Mouse (Mus musculus): ENCODE results near the gene Hdac9. TPM values are rescaled to one million over a fixed set of nuclear protein-coding genes. Genes with fewer than 3 reads are reported as not detected.

The Hdac9 gene
- polyA plus RNA-seq, 1 experiment from 2014 or later: 1.6 TPM

DNA sequence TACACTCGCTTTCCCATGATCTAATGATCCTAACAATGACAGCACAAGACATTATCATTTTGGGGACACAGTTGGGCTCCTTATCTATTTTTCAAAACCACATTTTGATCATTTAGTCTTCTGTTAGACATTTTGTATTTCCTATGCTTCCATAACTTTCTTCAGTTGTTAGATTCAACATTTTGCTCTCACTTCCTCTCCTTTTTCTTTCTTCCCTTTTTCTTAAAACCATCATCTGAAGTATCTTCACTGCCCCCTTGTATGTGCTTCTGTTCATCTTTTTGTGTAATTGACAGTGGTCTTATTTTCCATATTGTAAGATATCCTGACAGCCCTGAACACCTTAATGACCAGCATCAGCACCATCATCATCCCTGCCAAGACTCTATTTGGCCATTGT is 725.6 kb downstream of the Hdac9 start:
- Histone ChIP-seq H3K4me3 (ENCODE audit: low read depth, low read length) (no peak overlapping the region), H3K9ac (ENCODE audit: low read depth, low read length) (no peak overlapping the region), H3K36me3 (ENCODE audit: control insufficient read depth, insufficient read depth) (no peaks in the 10 kb centered on the region), H3K9me3 (replicated peaks; ENCODE audit: control insufficient read depth, low read length) (no peaks in the 10 kb centered on the region), H3K27me3 (ENCODE audit: control insufficient read depth, insufficient read depth, low read depth, low read length) (no peaks in the 10 kb centered on the region), H3K27ac (ENCODE audit: low read length) (no peak overlapping the region), H3K4me2 (ENCODE audit: low read depth, low read length) (no peak overlapping the region), H3K4me1 (ENCODE audit: control insufficient read depth, low read depth, low read length) (no peaks in the 10 kb centered on the region)
- ATAC-seq (ENCODE audit: low read depth): no peak
- 47% methylated on average over 1 of the region's 1 CpGs for WGBS (ENCODE audit: insufficient replicate concordance)

DNA sequence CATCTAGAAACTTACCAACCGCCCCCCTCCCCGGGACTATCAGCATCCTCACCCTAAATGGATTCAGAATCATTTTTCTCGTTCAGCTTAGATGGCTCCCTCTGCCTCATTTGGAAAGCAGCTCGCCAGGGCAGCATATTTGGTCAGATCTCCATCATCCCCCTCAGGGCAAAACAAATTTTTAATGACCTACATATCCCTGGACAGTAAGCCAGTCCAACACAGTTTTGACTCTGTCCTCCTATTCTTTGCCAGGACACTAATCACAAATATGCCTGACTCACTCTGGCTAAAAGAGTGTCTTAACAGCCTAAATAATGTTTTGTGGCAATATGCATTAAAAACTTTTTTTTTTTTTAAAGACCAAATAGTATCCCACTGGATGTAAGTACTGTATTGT is 738.0 kb downstream of the Hdac9 start:
- no peaks in the 10 kb centered on the region for H3K4me1 ChIP-seq (ENCODE audit: control insufficient read depth, low read depth, low read length)

DNA sequence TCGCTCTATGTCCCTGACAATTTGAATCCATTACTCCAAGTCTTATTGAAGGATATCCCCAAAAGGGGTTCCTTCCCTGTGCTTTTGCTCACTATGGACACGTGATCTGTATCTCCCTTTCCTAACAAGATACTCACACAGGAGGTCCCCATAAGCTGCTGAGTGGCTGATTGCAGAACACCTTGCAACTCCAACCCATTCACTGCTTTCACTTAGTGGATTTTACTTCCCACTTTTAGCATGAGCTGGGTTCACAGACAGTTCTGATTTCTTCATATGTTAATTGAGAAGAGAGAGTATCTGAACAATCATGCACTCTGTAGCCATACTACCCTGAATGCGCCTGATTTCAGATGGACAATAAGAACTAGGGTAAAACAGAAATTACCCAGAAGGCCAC is 740.1 kb downstream of the Hdac9 start:
- no peak overlapping the region for H3K4me2 ChIP-seq (ENCODE audit: low read depth, low read length)
- 49% methylated on average over 3 of the region's 3 CpGs for WGBS (ENCODE audit: insufficient replicate concordance)
- H3K9ac ChIP-seq (ENCODE audit: low read depth, low read length): no peak overlapping the region
- H3K4me3 ChIP-seq (ENCODE audit: low read depth, low read length): no peak overlapping the region
- no peaks in the 10 kb centered on the region for H3K36me3 ChIP-seq (ENCODE audit: control insufficient read depth, insufficient read depth)
- ATAC-seq (ENCODE audit: low read depth): no peak
- no peak overlapping the region for H3K27ac ChIP-seq (ENCODE audit: low read length)
- no peaks in the 10 kb centered on the region for H3K9me3 ChIP-seq (replicated peaks; ENCODE audit: control insufficient read depth, low read length)
- no peaks in the 10 kb centered on the region for H3K27me3 ChIP-seq (ENCODE audit: control insufficient read depth, insufficient read depth, low read depth, low read length)
- H3K4me1 ChIP-seq (ENCODE audit: control insufficient read depth, low read depth, low read length): no peaks in the 10 kb centered on the region

More for the DNA sequence above, 738.0 kb downstream of the Hdac9 start:
- Histone ChIP-seq H3K36me3 (ENCODE audit: control insufficient read depth, insufficient read depth) (no peaks in the 10 kb centered on the region), H3K27me3 (ENCODE audit: control insufficient read depth, insufficient read depth, low read depth, low read length) (no peaks in the 10 kb centered on the region), H3K9me3 (replicated peaks; ENCODE audit: control insufficient read depth, low read length) (no peaks in the 10 kb centered on the region), H3K4me3 (ENCODE audit: low read depth, low read length) (no peak overlapping the region), H3K27ac (ENCODE audit: low read length) (no peak overlapping the region), H3K4me2 (ENCODE audit: low read depth, low read length) (no peak overlapping the region), H3K9ac (ENCODE audit: low read depth, low read length) (no peak overlapping the region)
- no peak for ATAC-seq (ENCODE audit: low read depth)
- 61% methylated on average over 4 of the region's 4 CpGs for WGBS (ENCODE audit: insufficient replicate concordance)

DNA sequence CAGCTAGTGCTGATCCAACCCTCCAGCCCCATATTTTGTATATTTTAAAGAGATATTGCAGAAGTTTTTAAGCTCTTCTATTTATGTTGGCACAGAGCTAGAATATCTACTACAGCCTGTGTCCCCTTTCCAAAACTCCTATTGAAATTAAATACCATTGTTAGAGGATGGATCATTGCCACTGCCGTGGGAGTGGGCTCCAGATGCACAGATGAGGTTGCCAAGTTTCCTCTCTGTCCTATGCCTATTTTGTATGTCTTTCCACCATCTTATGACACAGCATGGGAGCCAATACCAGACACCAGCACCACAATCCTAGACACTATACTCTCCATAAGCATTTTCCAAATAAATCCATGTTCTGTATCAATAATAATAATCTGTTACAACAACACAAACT is 743.9 kb downstream of the Hdac9 start:
- no peak for ATAC-seq (ENCODE audit: low read depth)
- H3K9me3 ChIP-seq (replicated peaks; ENCODE audit: control insufficient read depth, low read length): no peaks in the 10 kb centered on the region
- 42% methylated on average over 1 of the region's 1 CpGs for WGBS (ENCODE audit: insufficient replicate concordance)
- H3K4me1 ChIP-seq (ENCODE audit: control insufficient read depth, low read depth, low read length): no peaks in the 10 kb centered on the region
- H3K27me3 ChIP-seq (ENCODE audit: control insufficient read depth, insufficient read depth, low read depth, low read length): no peaks in the 10 kb centered on the region
- no peak overlapping the region for H3K4me3 ChIP-seq (ENCODE audit: low read depth, low read length)
- H3K9ac ChIP-seq (ENCODE audit: low read depth, low read length): no peak overlapping the region
- H3K4me2 ChIP-seq (ENCODE audit: low read depth, low read length): no peak overlapping the region
- no peaks in the 10 kb centered on the region for H3K36me3 ChIP-seq (ENCODE audit: control insufficient read depth, insufficient read depth)
- H3K27ac ChIP-seq (ENCODE audit: low read length): no peak overlapping the region

DNA sequence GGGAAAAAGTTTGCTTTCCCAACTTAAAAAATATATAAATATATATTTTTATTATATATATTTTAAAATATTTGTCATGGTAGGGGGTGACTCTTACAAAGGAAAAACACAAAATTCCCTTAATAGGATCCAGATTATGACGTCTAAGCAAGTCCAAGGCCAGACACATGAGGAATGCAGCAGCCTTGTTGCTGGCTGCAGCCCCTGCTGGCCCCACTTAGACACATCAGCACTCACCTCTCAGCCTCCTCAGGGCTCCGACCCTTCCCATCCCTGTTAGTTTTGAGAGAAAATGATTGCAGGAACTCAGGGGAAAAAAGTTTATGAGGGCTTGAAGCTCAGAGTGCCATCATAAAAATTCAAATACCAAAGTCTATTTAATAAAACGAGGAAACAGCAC is 746.3 kb downstream of the Hdac9 start:
- Histone ChIP-seq H3K27ac (ENCODE audit: low read length) (no peak overlapping the region), H3K27me3 (ENCODE audit: control insufficient read depth, insufficient read depth, low read depth, low read length) (no peaks in the 10 kb centered on the region), H3K9me3 (replicated peaks; ENCODE audit: control insufficient read depth, low read length) (no peaks in the 10 kb centered on the region), H3K4me2 (ENCODE audit: low read depth, low read length) (no peak overlapping the region), H3K9ac (ENCODE audit: low read depth, low read length) (no peak overlapping the region), H3K36me3 (ENCODE audit: control insufficient read depth, insufficient read depth) (no peaks in the 10 kb centered on the region), H3K4me3 (ENCODE audit: low read depth, low read length) (no peak overlapping the region), H3K4me1 (ENCODE audit: control insufficient read depth, low read depth, low read length) (no peaks in the 10 kb centered on the region)
- WGBS (ENCODE audit: insufficient replicate concordance): 58% methylated on average over 3 of the region's 3 CpGs
- ATAC-seq (ENCODE audit: low read depth): no peak

DNA sequence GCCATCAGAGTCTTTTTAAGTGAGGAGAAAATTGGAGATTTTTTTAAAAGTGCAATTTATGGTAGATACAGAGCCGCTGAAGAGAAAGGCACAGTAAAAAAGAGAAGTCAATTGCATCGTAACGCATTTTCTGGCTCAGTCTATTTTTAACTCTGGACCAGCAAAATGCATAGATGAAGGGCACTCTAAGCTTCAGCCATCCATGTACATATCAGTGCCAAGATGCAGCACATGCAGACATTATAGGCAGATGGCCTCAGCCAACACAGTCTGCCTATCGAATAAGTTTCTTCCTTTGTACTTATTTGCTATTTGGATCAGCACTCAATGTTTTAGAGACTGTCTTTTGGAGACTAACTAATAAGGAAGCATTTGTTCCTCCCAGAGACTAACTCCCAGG is 751.2 kb downstream of the Hdac9 start:
- WGBS (ENCODE audit: insufficient replicate concordance): 37% methylated on average over 4 of the region's 4 CpGs
- H3K4me3 ChIP-seq (ENCODE audit: low read depth, low read length): no peak overlapping the region
- ATAC-seq (ENCODE audit: low read depth): no peak
- H3K9ac ChIP-seq (ENCODE audit: low read depth, low read length): no peak overlapping the region
- H3K4me1 ChIP-seq (ENCODE audit: control insufficient read depth, low read depth, low read length): no peaks in the 10 kb centered on the region
- no peak overlapping the region for H3K4me2 ChIP-seq (ENCODE audit: low read depth, low read length)
- no peaks in the 10 kb centered on the region for H3K36me3 ChIP-seq (ENCODE audit: control insufficient read depth, insufficient read depth)
- H3K27me3 ChIP-seq (ENCODE audit: control insufficient read depth, insufficient read depth, low read depth, low read length): no peaks in the 10 kb centered on the region
- H3K27ac ChIP-seq (ENCODE audit: low read length): no peak overlapping the region
- H3K9me3 ChIP-seq (replicated peaks; ENCODE audit: control insufficient read depth, low read length): no peaks in the 10 kb centered on the region

DNA sequence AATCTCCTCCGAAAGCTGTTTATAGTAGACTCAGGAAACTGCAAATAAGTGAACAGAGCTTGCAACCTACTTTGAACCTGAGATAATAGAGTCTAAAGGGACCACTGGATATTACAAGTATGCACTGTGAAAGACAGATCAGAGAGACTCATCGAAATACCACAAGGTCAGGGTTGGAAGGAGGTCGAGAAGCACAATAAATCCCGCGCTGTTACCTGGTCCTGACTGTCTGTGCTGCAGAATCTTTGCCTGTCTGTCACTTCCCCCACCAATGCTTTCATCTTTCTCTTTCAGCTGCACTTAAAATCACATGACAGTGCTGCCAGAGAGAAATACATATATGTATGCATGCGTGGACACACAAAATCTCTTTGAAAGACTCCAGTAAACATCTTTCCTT is 760.6 kb downstream of the Hdac9 start:
- Histone ChIP-seq H3K9ac (ENCODE audit: low read depth, low read length) (no peak overlapping the region), H3K4me2 (ENCODE audit: low read depth, low read length) (no peak overlapping the region), H3K4me1 (ENCODE audit: control insufficient read depth, low read depth, low read length) (no peaks in the 10 kb centered on the region), H3K4me3 (ENCODE audit: low read depth, low read length) (no peak overlapping the region), H3K27me3 (ENCODE audit: control insufficient read depth, insufficient read depth, low read depth, low read length) (no peaks in the 10 kb centered on the region), H3K36me3 (ENCODE audit: control insufficient read depth, insufficient read depth) (no peaks in the 10 kb centered on the region), H3K27ac (ENCODE audit: low read length) (no peak overlapping the region), H3K9me3 (replicated peaks; ENCODE audit: control insufficient read depth, low read length) (no peaks in the 10 kb centered on the region)
- ATAC-seq (ENCODE audit: low read depth): no peak
- WGBS (ENCODE audit: insufficient replicate concordance): 60% methylated on average over 6 of the region's 6 CpGs

DNA sequence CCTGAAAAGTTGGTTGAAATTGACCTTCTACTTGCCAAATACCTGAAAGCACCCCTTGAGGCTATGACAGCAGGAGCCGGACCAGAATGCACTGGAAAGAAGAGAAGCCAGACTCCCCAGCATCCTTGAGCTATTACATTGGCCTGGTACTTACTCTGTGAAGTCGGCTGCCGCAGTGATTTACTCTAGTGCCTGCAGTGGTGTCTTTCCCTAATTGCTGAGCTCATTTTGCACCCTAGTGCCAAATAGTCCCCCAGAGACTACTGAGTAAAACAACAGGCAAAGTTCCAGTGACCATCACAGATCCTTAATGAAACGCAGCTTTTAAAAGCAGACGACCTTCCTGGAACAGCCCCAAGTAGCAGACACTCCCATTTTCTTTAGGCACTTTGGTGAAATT is 761.2 kb downstream of the Hdac9 start:
- no peaks in the 10 kb centered on the region for H3K27me3 ChIP-seq (ENCODE audit: control insufficient read depth, insufficient read depth, low read depth, low read length)
- H3K9ac ChIP-seq (ENCODE audit: low read depth, low read length): no peak overlapping the region
- H3K36me3 ChIP-seq (ENCODE audit: control insufficient read depth, insufficient read depth): no peaks in the 10 kb centered on the region
- H3K4me2 ChIP-seq (ENCODE audit: low read depth, low read length): no peak overlapping the region
- no peak for ATAC-seq (ENCODE audit: low read depth)
- H3K4me1 ChIP-seq (ENCODE audit: control insufficient read depth, low read depth, low read length): no peaks in the 10 kb centered on the region
- H3K4me3 ChIP-seq (ENCODE audit: low read depth, low read length): no peak overlapping the region
- no peaks in the 10 kb centered on the region for H3K9me3 ChIP-seq (replicated peaks; ENCODE audit: control insufficient read depth, low read length)
- H3K27ac ChIP-seq (ENCODE audit: low read length): no peak overlapping the region
- WGBS (ENCODE audit: insufficient replicate concordance): 38% methylated on average over 5 of the region's 5 CpGs

DNA sequence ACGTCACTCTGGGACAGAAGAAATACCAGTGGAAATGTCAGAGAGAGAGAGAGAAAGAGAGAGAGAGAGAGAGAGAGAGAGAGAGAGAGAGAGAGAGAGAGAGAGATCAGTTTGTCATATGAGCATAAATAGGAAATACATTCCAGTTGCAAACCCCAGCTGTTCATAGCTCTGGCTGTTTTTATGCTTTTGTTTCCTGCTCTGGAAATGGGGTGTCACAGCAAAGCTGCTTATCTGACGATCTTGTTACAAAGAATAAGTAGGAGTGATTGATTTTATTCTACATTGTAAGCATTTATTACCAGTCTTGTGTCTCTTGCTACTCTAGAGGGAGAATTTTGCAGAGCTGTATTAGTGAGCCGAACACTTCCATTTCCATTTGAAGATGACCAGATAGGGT is 762.1 kb downstream of the Hdac9 start:
- H3K36me3 ChIP-seq (ENCODE audit: control insufficient read depth, insufficient read depth): no peaks in the 10 kb centered on the region
- WGBS (ENCODE audit: insufficient replicate concordance): 47% methylated on average over 3 of the region's 3 CpGs
- H3K27ac ChIP-seq (ENCODE audit: low read length): no peak overlapping the region
- no peaks in the 10 kb centered on the region for H3K27me3 ChIP-seq (ENCODE audit: control insufficient read depth, insufficient read depth, low read depth, low read length)
- H3K9me3 ChIP-seq (replicated peaks; ENCODE audit: control insufficient read depth, low read length): no peaks in the 10 kb centered on the region
- H3K9ac ChIP-seq (ENCODE audit: low read depth, low read length): no peak overlapping the region
- H3K4me3 ChIP-seq (ENCODE audit: low read depth, low read length): no peak overlapping the region
- no peak for ATAC-seq (ENCODE audit: low read depth)
- H3K4me1 ChIP-seq (ENCODE audit: control insufficient read depth, low read depth, low read length): no peaks in the 10 kb centered on the region
- H3K4me2 ChIP-seq (ENCODE audit: low read depth, low read length): no peak overlapping the region

DNA sequence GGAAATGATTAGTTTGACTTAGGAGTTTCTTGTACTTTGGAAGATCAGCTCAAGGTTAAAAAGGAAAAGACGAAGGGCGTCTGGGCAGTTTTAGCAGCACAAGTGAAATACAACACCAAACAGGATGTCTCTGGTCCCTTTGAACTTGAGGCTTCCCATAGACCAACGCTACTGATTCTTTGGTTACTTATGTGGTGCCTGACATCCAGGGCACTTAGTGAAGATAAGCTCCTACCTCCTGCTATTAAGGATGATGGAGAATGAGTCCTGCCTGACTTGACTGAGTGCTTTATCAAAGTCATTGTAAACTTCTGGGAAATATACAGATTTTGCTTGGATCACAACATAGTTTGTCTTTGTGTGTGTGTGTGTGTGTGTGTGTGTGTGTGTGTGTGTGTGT is 765.6 kb downstream of the Hdac9 start:
- no peak overlapping the region for H3K4me3 ChIP-seq (ENCODE audit: low read depth, low read length)
- H3K9ac ChIP-seq (ENCODE audit: low read depth, low read length): no peak overlapping the region
- ATAC-seq (ENCODE audit: low read depth): no peak
- no peaks in the 10 kb centered on the region for H3K27me3 ChIP-seq (ENCODE audit: control insufficient read depth, insufficient read depth, low read depth, low read length)
- no peak overlapping the region for H3K27ac ChIP-seq (ENCODE audit: low read length)
- H3K4me1 ChIP-seq (ENCODE audit: control insufficient read depth, low read depth, low read length): no peaks in the 10 kb centered on the region
- H3K9me3 ChIP-seq (replicated peaks; ENCODE audit: control insufficient read depth, low read length): no peaks in the 10 kb centered on the region
- no peak overlapping the region for H3K4me2 ChIP-seq (ENCODE audit: low read depth, low read length)
- WGBS (ENCODE audit: insufficient replicate concordance): 45% methylated on average over 3 of the region's 3 CpGs
- no peaks in the 10 kb centered on the region for H3K36me3 ChIP-seq (ENCODE audit: control insufficient read depth, insufficient read depth)

Measured in liver, embryonic 16.5 days (tissue).